Comparison of ENCODE assay signal across 8 mouse cellular contexts in the genomic region with DNA sequence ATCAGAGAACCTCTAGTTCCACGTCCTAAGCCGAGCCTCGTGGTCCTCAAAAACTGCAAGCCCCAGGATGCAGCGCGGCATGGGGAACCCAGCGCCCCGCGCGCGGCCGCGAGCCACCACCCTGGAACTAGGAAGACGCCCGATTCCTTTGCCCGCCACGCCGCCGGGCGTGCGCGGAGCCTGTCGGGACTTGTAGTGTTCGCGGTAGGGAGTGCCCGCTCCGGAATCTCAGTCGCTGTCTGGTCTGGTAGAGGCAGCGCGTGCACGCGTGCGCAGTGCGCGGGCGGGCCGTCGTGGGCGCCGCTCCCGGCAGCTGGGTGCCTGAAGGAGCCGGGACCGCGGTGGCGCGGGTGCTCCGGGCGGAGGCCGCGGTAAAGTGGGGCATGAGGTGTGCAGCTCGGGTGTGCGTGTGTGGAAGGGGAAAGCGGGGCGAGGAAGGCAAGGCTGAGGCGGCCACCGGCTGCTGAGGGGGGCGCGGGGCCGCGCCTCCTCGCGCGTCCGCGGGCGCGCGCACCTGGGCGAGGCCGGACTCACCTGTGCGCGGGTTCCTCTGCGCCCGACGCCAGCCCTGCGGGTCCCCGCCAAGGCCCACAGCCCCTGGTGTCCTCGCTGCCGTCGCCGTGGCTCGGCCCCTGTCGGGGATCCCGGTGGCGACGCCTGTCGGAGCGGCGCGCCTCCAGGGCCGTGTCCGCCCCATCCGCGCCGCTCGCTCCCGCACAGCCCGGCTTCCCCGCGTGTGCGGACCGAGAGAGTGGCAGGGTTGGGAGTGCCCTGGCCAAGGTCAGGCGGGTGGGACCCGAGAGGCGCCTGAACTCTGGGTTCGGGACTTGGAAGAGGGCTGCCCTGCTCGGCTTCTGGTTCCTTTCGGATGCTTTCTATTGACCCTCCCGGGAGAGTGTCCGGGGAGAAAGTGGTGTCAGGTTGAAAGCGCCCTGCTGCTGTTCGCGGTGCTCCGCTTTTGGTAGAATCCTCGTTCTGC. TPM values are rescaled to one million over a fixed set of nuclear protein-coding genes. Genes with fewer than 3 reads are reported as not detected.
DNase-seq lines count a peak whose midpoint lies in the region; ATAC-seq and TF ChIP-seq lines count a peak whose summit lies in the region.

A gene (plus strand): TSS at position 144 of the 979 bp plus-strand sequence.

- H3K4me3 ChIP-seq in ES-Bruce4 (ENCODE audit: low read depth, low read length) = peak within 1 kb of the TSS; percentile 85
- H3K4me3 ChIP-seq in forebrain, postnatal 0 days (ENCODE audit: low read depth, low read length) = peak within 1 kb of the TSS; percentile 85
- H3K4me3 ChIP-seq in neural tube, embryonic 14.5 days (ENCODE audit: low read depth, low read length) = peak within 1 kb of the TSS; percentile 78
- H3K4me3 ChIP-seq in testis, adult 2 months (ENCODE audit: control insufficient read depth, low read depth, low read length) = peak within 1 kb of the TSS; percentile 88

- peak within 1 kb of the TSS; percentile 89 for H3K9ac ChIP-seq in ES-Bruce4 (ENCODE audit: low read depth, poor library complexity, severe bottlenecking)
- H3K9ac ChIP-seq in forebrain, postnatal 0 days = peak within 1 kb of the TSS; percentile 87
- H3K9ac ChIP-seq in neural tube, embryonic 14.5 days (replicated peaks; ENCODE audit: low read depth, low read length) = peak within 1 kb of the TSS; percentile 90

- peak; percentile 16 for TF ChIP-seq POLR2A in ES-Bruce4 (IDR thresholded peaks at IDR 0.05; ENCODE audit: insufficient read depth, low read length)
- TF ChIP-seq POLR2A in testis, adult 2 months (IDR thresholded peaks at IDR 0.05; ENCODE audit: control insufficient read depth, low read depth, low read length) = 0 out of 2 replicates have a peak, but pooled peaks have one; percentile 51

- no peaks in the 10 kb centered on the region for H3K27me3 ChIP-seq in ES-Bruce4 (ENCODE audit: control insufficient read depth, insufficient read depth, low read length, poor library complexity, severe bottlenecking)
- H3K27me3 ChIP-seq in forebrain, postnatal 0 days (ENCODE audit: insufficient read depth, low read length) = no peaks in the 10 kb centered on the region; the same call in 1 of the 2 replicates
- no peaks in the 10 kb centered on the region for H3K27me3 ChIP-seq in neural tube, embryonic 14.5 days (ENCODE audit: control insufficient read depth, insufficient read depth, low read length)
- no peaks in the 10 kb centered on the region; the same call in 1 of the 2 replicates for H3K27me3 ChIP-seq in testis, adult 2 months (ENCODE audit: control insufficient read depth, insufficient read depth, low read length)

- no peaks in the 10 kb centered on the region for H3K9me3 ChIP-seq in ES-Bruce4 (replicated peaks; ENCODE audit: control insufficient read depth, insufficient read depth, low read length, poor library complexity, severe bottlenecking)
- no peaks in the 10 kb centered on the region for H3K9me3 ChIP-seq in forebrain, postnatal 0 days (ENCODE audit: low read length)
- H3K9me3 ChIP-seq in neural tube, embryonic 14.5 days (ENCODE audit: control insufficient read depth, low read length) = no peaks in the 10 kb centered on the region

- H3K4me1 ChIP-seq in ES-Bruce4 (ENCODE audit: control insufficient read depth, insufficient read depth, low read length) = peaks cover 1% of the 10 kb centered on the region
- peaks cover 10% of the 10 kb centered on the region; the same call in 1 of the 2 replicates for H3K4me1 ChIP-seq in forebrain, postnatal 0 days (ENCODE audit: insufficient read depth)
- H3K4me1 ChIP-seq in neural tube, embryonic 14.5 days (ENCODE audit: control insufficient read depth, insufficient read depth, low read length) = peaks cover 14% of the 10 kb centered on the region
- H3K4me1 ChIP-seq in testis, adult 2 months (ENCODE audit: control insufficient read depth, insufficient read depth, low read length) = no peaks in the 10 kb centered on the region; the same call in 1 of the 2 replicates

- no peak for TF ChIP-seq CTCF in ES-Bruce4 (IDR thresholded peaks at IDR 0.05; ENCODE audit: low read depth, low read length)
- peak; percentile 42 for TF ChIP-seq CTCF in forebrain, postnatal 0 days (IDR thresholded peaks at IDR 0.05; ENCODE audit: low read depth)
- TF ChIP-seq CTCF in testis, adult 2 months (IDR thresholded peaks at IDR 0.05; ENCODE audit: control insufficient read depth, insufficient read depth, insufficient replicate concordance, low read depth, low read length) = no peak

- no peak for TF ChIP-seq EP300 in ES-Bruce4 (IDR thresholded peaks at IDR 0.05; ENCODE audit: insufficient read depth, low read depth, low read length)

- ATAC-seq in forebrain, postnatal 0 days = peak; percentile 99
- peak; percentile 98 for ATAC-seq in neural tube, embryonic 14.5 days (ENCODE audit: low read depth)

- peak; percentile 99 for DNase-seq in cerebellum, adult 11-12 months
- DNase-seq in forebrain, postnatal 0 days = peak; percentile 99
- peak; percentile 93 to 96 for DNase-seq in heart, postnatal 36 days
- peak; percentile 99 for DNase-seq in layer of hippocampus, adult 18-20 months (ENCODE audit: low spot score in 2 of 2)
- DNase-seq in lung, adult 18-20 months = peak; percentile 98 to 99

- H3K4me2 ChIP-seq in forebrain, postnatal 0 days (ENCODE audit: low read depth) = peak within 1 kb of the TSS; percentile 72
- peak within 1 kb of the TSS; percentile 67 for H3K4me2 ChIP-seq in neural tube, embryonic 14.5 days (ENCODE audit: low read depth, low read length)

- intact Hi-C loops in heart, postnatal 36 days (cut with DNase I) = loop anchor here (5.0 to 10.0 kb wide), 3 partner anchors 39 to 696 kb away; a partner anchor contains a TSS

- no peak within 1 kb of the TSS for H3K27ac ChIP-seq in ES-Bruce4 (ENCODE audit: insufficient read depth, low read length)
- H3K27ac ChIP-seq in forebrain, postnatal 0 days (ENCODE audit: low read depth, low read length) = peak within 1 kb of the TSS; percentile 91
- H3K27ac ChIP-seq in neural tube, embryonic 14.5 days (ENCODE audit: low read depth, low read length) = peak within 1 kb of the TSS; percentile 89
- H3K27ac ChIP-seq in testis, adult 2 months (ENCODE audit: control insufficient read depth, insufficient read depth, low read depth, low read length) = peak within 1 kb of the TSS; percentile 60

- 2% methylated on average over 100 of the region's 114 CpGs for WGBS in forebrain, postnatal 0 days
- WGBS in neural tube, embryonic 14.5 days = under 1% methylated on average over 80 of the region's 114 CpGs

- H3K36me3 ChIP-seq in ES-Bruce4 (ENCODE audit: control insufficient read depth, insufficient read depth, low read length, poor library complexity, severe bottlenecking) = no peaks in the 10 kb centered on the region
- H3K36me3 ChIP-seq in forebrain, postnatal 0 days (ENCODE audit: insufficient read depth) = no peaks in the 10 kb centered on the region
- H3K36me3 ChIP-seq in neural tube, embryonic 14.5 days (ENCODE audit: control insufficient read depth, insufficient read depth, low read length) = no peaks in the 10 kb centered on the region
- no peaks in the 10 kb centered on the region for H3K36me3 ChIP-seq in testis, adult 2 months (ENCODE audit: control insufficient read depth, insufficient read depth, low read length)

RNA-seq across cellular contexts. Expression of the gene that starts here (rescaled TPM):
- polyA plus RNA-seq in ES-Bruce4 (2011; ENCODE audit: insufficient read depth, insufficient read length, low read depth, missing spikeins) = 183 and 196 TPM in 2 replicates
- 84.6 and 112 TPM in 2 replicates for total RNA-seq in forebrain, postnatal 0 days (2014; rRNA removed)
- 38.7 and 47.7 TPM in 2 replicates for polyA plus RNA-seq in forebrain, postnatal 0 days (2015; fragmentation: Nextera tagmentation; extraction: Ambion mirVana)
- total RNA-seq in heart, postnatal 36 days (2021) = 10 to 100 TPM; 42.8 to 44.0 TPM
- 10 to 100 TPM; 84.7 TPM for total RNA-seq in layer of hippocampus, adult 18-20 months (2021)
- polyA plus RNA-seq in neural tube, embryonic 14.5 days (2014; fragmentation: Nextera tagmentation; extraction: Ambion mirVana) = 69.9 and 71.0 TPM in 2 replicates
- polyA plus RNA-seq in testis, adult 2 months (2012; rRNA removed) = 6.7 and 6.9 TPM in 2 replicates
